Mouse (Mus musculus) midbrain, embryonic 15.5 days (tissue): ENCODE data around the gene Slc22a14. TPM values are rescaled to one million over a fixed set of nuclear protein-coding genes. Genes with fewer than 3 reads are reported as not detected.
"Not testable (repeated sequence)": the region's sequence is repeated elsewhere in the genome, so short reads cannot be mapped to it uniquely, and the experiment has no call there.

ENCODE experiments used
- ATAC-seq: fragments of 200-750 bp; cut with Nextera tagmentation; replicated peaks from 2 replicates; pipeline ENCODE4 v1.8.0; 2017; ENCODE audit warnings: moderate TSS enrichment
- H3K27ac ChIP-seq: fragments of 300-500 bp; sonication (generic); 2 replicates; pipeline ENCODE4 v1.5.1; 2015; ENCODE audit warnings: mild to moderate bottlenecking, inconsistent platforms
- H3K27me3 ChIP-seq: fragments of 300-500 bp; sonication (generic); replicated peaks from 2 replicates; pipeline ENCODE4 v1.6.1; 2015; ENCODE audit warnings: inconsistent platforms
- H3K36me3 ChIP-seq: fragments of 300-500 bp; sonication (generic); replicated peaks from 2 replicates; pipeline ENCODE4 v1.6.1; 2015; ENCODE audit warnings: inconsistent platforms
- H3K4me1 ChIP-seq: fragments of 300-500 bp; sonication (generic); 2 replicates; pipeline ENCODE4 v1.6.1; 2015; ENCODE audit warnings: inconsistent platforms
- H3K4me2 ChIP-seq: fragments of 300-500 bp; sonication (generic); 2 replicates; pipeline ENCODE4 v1.6.1; 2015; ENCODE audit warnings: inconsistent platforms, mild to moderate bottlenecking, moderate library complexity
- H3K4me3 ChIP-seq: fragments of 300-500 bp; sonication (generic); 2 replicates; pipeline ENCODE4 v1.5.1; 2015; ENCODE audit warnings: mild to moderate bottlenecking, inconsistent platforms
- H3K9ac ChIP-seq: fragments of 300-500 bp; sonication (generic); 2 replicates; pipeline ENCODE4 v1.6.1; 2015; ENCODE audit warnings: mild to moderate bottlenecking, inconsistent platforms
- H3K9me3 ChIP-seq: fragments of 300-500 bp; sonication (generic); 2 replicates; pipeline ENCODE4 v1.6.1; 2016; ENCODE audit warnings: inconsistent platforms
- WGBS: fragments of 180-500 bp; shearing (Covaris S2); methylation state at CpG from one replicate; pipeline ENCODE4 v1.1.7; 2015; ENCODE audit warnings: mixed read lengths; 5-methylcytosine and 5-hydroxymethylcytosine counted together
- polyA plus RNA-seq: library from polyadenylated mRNA; unstranded; fragments of >200 nt; fragmentation: Nextera tagmentation; extraction: Ambion mirVana; gene quantifications from 2 replicates; pipeline ENCODE4 v1.2.1, GENCODE M21; 2015

Slc22a14 gene
- polyA plus RNA-seq, 1 experiment from 2014 or later, result not detected

- 81% methylated on average over 1 of the region's 1 CpGs for WGBS
- H3K4me1 ChIP-seq, result no peaks in the 10 kb centered on the region
Measured at GRCm38 (mm10) chr9:119309067-119309466, 56.3 kb downstream of the Slc22a14 start.

GRCm38 (mm10) chr9:119305863-119306262 lies 59.5 kb downstream of the Slc22a14 start:
- H3K9ac ChIP-seq, result no peak overlapping the region
- no peak overlapping the region for H3K4me3 ChIP-seq
- H3K9me3 ChIP-seq, result no peaks in the 10 kb centered on the region
- H3K27me3 ChIP-seq, result no peaks in the 10 kb centered on the region
- H3K36me3 ChIP-seq, result no peaks in the 10 kb centered on the region
- H3K4me2 ChIP-seq, result no peak overlapping the region
- ATAC-seq, result no peak
- no peaks in the 10 kb centered on the region for H3K4me1 ChIP-seq
- 95% methylated on average over 7 of the region's 7 CpGs for WGBS
- no peak overlapping the region for H3K27ac ChIP-seq

More at GRCm38 (mm10) chr9:119309067-119309466, 56.3 kb downstream of the Slc22a14 start:
- Histone ChIP-seq H3K27ac (no peak overlapping the region), H3K4me2 (no peak overlapping the region), H3K4me3 (no peak overlapping the region), H3K27me3 (no peaks in the 10 kb centered on the region), H3K9me3 (no peaks in the 10 kb centered on the region), H3K9ac (no peak overlapping the region), H3K36me3 (no peaks in the 10 kb centered on the region)
- no peak for ATAC-seq

- H3K9me3 ChIP-seq, result no peaks in the 10 kb centered on the region
- no peaks in the 10 kb centered on the region for H3K36me3 ChIP-seq
- ATAC-seq, result no peak
- no peaks in the 10 kb centered on the region for H3K27me3 ChIP-seq
- no peak overlapping the region for H3K4me3 ChIP-seq
- H3K27ac ChIP-seq, result no peak overlapping the region
- no peak overlapping the region for H3K4me2 ChIP-seq
- H3K4me1 ChIP-seq, result no peaks in the 10 kb centered on the region
- WGBS, result 95% methylated on average over 3 of the region's 3 CpGs
- H3K9ac ChIP-seq, result no peak overlapping the region
Measured at GRCm38 (mm10) chr9:119298563-119298962, 66.8 kb downstream of the Slc22a14 start.

GRCm38 (mm10) chr9:119297696-119298095 lies 67.7 kb downstream of the Slc22a14 start:
- WGBS, result 90% methylated on average over 6 of the region's 6 CpGs
- no peak overlapping the region for H3K27ac ChIP-seq
- no peak overlapping the region for H3K4me2 ChIP-seq
- no peak for ATAC-seq
- no peaks in the 10 kb centered on the region for H3K36me3 ChIP-seq
- H3K27me3 ChIP-seq, result no peaks in the 10 kb centered on the region
- no peaks in the 10 kb centered on the region for H3K9me3 ChIP-seq
- H3K4me1 ChIP-seq, result no peaks in the 10 kb centered on the region
- H3K4me3 ChIP-seq, result no peak overlapping the region
- H3K9ac ChIP-seq, result no peak overlapping the region

- Histone ChIP-seq H3K9me3 (no peaks in the 10 kb centered on the region), H3K27me3 (no peaks in the 10 kb centered on the region), H3K27ac (no peak overlapping the region), H3K4me1 (no peaks in the 10 kb centered on the region), H3K36me3 (peaks cover 8% of the 10 kb centered on the region; the same call in 1 of the 2 replicates), H3K9ac (no peak overlapping the region), H3K4me3 (no peak overlapping the region), H3K4me2 (no peak overlapping the region)
- ATAC-seq, result no peak
- WGBS, result 72% methylated on average over 3 of the region's 3 CpGs
Measured at GRCm38 (mm10) chr9:119290791-119291190, 74.6 kb downstream of the Slc22a14 start.

- no peak for ATAC-seq
- Histone ChIP-seq H3K27me3 (no peaks in the 10 kb centered on the region), H3K27ac (no peak overlapping the region), H3K4me3 (no peak overlapping the region), H3K9ac (no peak overlapping the region), H3K4me2 (no peak overlapping the region), H3K36me3 (peaks cover 3% of the 10 kb centered on the region; the same call in 1 of the 2 replicates), H3K9me3 (no peaks in the 10 kb centered on the region), H3K4me1 (no peaks in the 10 kb centered on the region)
- WGBS, result 86% methylated on average over 5 of the region's 5 CpGs
Measured at GRCm38 (mm10) chr9:119280894-119281682, 84.3 kb downstream of the Slc22a14 start.

GRCm38 (mm10) chr9:119278031-119278430 lies 87.3 kb downstream of the Slc22a14 start:
- H3K27ac ChIP-seq, result no peak overlapping the region
- H3K9ac ChIP-seq, result no peak overlapping the region
- no peak overlapping the region for H3K4me3 ChIP-seq
- no peaks in the 10 kb centered on the region for H3K4me1 ChIP-seq
- no peaks in the 10 kb centered on the region for H3K9me3 ChIP-seq
- 96% methylated on average over 5 of the region's 5 CpGs for WGBS
- H3K4me2 ChIP-seq, result no peak overlapping the region
- no peak for ATAC-seq
- H3K27me3 ChIP-seq, result no peaks in the 10 kb centered on the region
- H3K36me3 ChIP-seq, result no peaks in the 10 kb centered on the region; the same call in 1 of the 2 replicates

- no peaks in the 10 kb centered on the region for H3K36me3 ChIP-seq
- no peak overlapping the region for H3K9ac ChIP-seq
- no peaks in the 10 kb centered on the region for H3K27me3 ChIP-seq
- WGBS, result 81% methylated on average over 7 of the region's 7 CpGs
- H3K4me1 ChIP-seq, result no peaks in the 10 kb centered on the region
- ATAC-seq, result no peak
- no peak overlapping the region for H3K4me3 ChIP-seq
- H3K9me3 ChIP-seq, result no peaks in the 10 kb centered on the region
- 0 out of 2 replicates have a peak overlapping the region, but pooled peaks have one; percentile 8 for H3K27ac ChIP-seq
- H3K4me2 ChIP-seq, result no peak overlapping the region
Measured at GRCm38 (mm10) chr9:119276321-119276720, 89.0 kb downstream of the Slc22a14 start.

GRCm38 (mm10) chr9:119274814-119275213 lies 90.5 kb downstream of the Slc22a14 start:
- H3K4me3 ChIP-seq, H3K27ac ChIP-seq, H3K9ac ChIP-seq, H3K36me3 ChIP-seq, H3K27me3 ChIP-seq, H3K4me1 ChIP-seq, H3K4me2 ChIP-seq, ATAC-seq, H3K9me3 ChIP-seq: not testable (repeated sequence)
- WGBS, result 97% methylated on average over 5 of the region's 5 CpGs

- no peak overlapping the region for H3K4me2 ChIP-seq
- 0 out of 2 replicates have a peak, but pooled peaks cover 8% of the 10 kb centered on the region for H3K36me3 ChIP-seq
- no peak overlapping the region for H3K27ac ChIP-seq
- no peaks in the 10 kb centered on the region for H3K9me3 ChIP-seq
- no peak overlapping the region for H3K9ac ChIP-seq
- H3K4me3 ChIP-seq, result no peak overlapping the region
- no peaks in the 10 kb centered on the region for H3K4me1 ChIP-seq
- no peaks in the 10 kb centered on the region for H3K27me3 ChIP-seq
- ATAC-seq, result no peak
- 91% methylated on average over 4 of the region's 4 CpGs for WGBS
Measured at GRCm38 (mm10) chr9:119271496-119271895, 93.9 kb downstream of the Slc22a14 start.

- Histone ChIP-seq H3K9ac (no peak overlapping the region), H3K9me3 (no peaks in the 10 kb centered on the region), H3K4me1 (no peaks in the 10 kb centered on the region), H3K4me2 (no peak overlapping the region), H3K36me3 (peaks cover 15% of the 10 kb centered on the region; the same call in 1 of the 2 replicates), H3K27ac (no peak overlapping the region), H3K4me3 (no peak overlapping the region), H3K27me3 (no peaks in the 10 kb centered on the region)
- no peak for ATAC-seq
- 92% methylated on average over 11 of the region's 11 CpGs for WGBS
Measured at GRCm38 (mm10) chr9:119268588-119269145, 96.7 kb downstream of the Slc22a14 start.

GRCm38 (mm10) chr9:119268120-119268519 lies 97.2 kb downstream of the Slc22a14 start:
- Histone ChIP-seq H3K4me1 (no peaks in the 10 kb centered on the region), H3K27me3 (no peaks in the 10 kb centered on the region), H3K4me3 (no peak overlapping the region), H3K27ac (no peak overlapping the region), H3K36me3 (peaks cover 16% of the 10 kb centered on the region; the same call in 1 of the 2 replicates), H3K9ac (no peak overlapping the region), H3K4me2 (no peak overlapping the region), H3K9me3 (no peaks in the 10 kb centered on the region)
- ATAC-seq, result no peak
- WGBS, result 94% methylated on average over 6 of the region's 6 CpGs

- H3K9me3 ChIP-seq, ATAC-seq, H3K4me3 ChIP-seq, H3K4me2 ChIP-seq, H3K27me3 ChIP-seq, H3K27ac ChIP-seq, H3K4me1 ChIP-seq, H3K9ac ChIP-seq: not testable (repeated sequence)
- WGBS, result 97% methylated on average over 5 of the region's 5 CpGs
- peaks cover 16% of the 10 kb centered on the region; the same call in 1 of the 2 replicates for H3K36me3 ChIP-seq
Measured at GRCm38 (mm10) chr9:119266121-119266395, 99.3 kb downstream of the Slc22a14 start.
